Mouse (Mus musculus): ENCODE data around the gene Mea1. TPM values are rescaled to one million over a fixed set of nuclear protein-coding genes. Genes with fewer than 3 reads are reported as not detected.

Mea1 gene
- polyA plus RNA-seq (2015; fragmentation: Nextera tagmentation; extraction: Ambion mirVana) = 315 and 349 TPM in 2 replicates

GRCm38 (mm10) chr17:46678416-46678815 lies at the start of gene Mea1:
Mea1 (plus strand) TSS chr17:46678793.

GRCm38 (mm10) chr17:46645561-46646321 lies 32.9 kb upstream of the Mea1 start, which contains the start of the genes Klc4 and Mrpl2:
Klc4 (minus strand) TSS chr17:46646022.
Mrpl2 (plus strand) TSS chr17:46646229.

GRCm38 (mm10) chr17:46650232-46651031 lies 28.2 kb upstream of the Mea1 start, which contains the start of gene Cul7:
Cul7 (plus strand) TSS chr17:46650337.

DNA sequence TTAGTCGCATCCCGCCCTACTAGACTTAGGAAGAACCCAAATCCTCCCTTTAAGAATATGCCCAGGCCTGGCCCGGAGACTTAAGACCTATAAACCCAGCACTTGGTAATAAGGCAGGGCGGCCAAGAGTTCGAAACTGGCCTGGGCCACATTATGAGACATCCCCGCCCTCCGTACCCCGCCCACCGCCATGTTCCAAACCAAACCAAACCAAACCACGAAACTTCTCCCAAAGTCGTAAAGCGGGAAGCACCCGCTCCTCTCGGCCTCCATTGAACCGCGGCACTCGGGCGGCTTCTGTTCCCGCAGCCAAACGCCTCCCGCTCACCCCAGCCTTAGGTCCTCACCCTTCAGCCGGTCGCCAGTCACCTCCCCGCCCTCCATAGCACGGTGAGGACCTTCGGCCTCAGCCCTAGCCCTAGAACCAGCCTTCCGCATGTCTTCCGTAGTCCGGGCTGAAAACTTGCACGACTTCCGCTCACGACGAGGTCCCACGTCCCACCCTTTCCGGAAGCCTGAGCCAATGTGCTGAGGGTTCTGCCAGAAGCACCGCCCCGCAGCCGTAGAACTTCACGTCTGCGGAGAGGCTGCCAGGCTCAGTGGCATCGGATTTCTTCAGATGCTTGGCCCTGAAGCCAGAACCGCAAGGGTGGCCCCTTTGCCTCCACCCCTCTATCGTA lies 4.6 kb upstream of the Mea1 start, which contains the start of gene Rrp36:
TSS of gene Rrp36 (minus strand) at position 503 of the 680 bp plus-strand sequence.

GRCm38 (mm10) chr17:46680760-46681373 lies 2.3 kb downstream of the Mea1 start, which contains the start of gene Klhdc3:
Klhdc3 (minus strand) TSS chr17:46680914.

DNA sequence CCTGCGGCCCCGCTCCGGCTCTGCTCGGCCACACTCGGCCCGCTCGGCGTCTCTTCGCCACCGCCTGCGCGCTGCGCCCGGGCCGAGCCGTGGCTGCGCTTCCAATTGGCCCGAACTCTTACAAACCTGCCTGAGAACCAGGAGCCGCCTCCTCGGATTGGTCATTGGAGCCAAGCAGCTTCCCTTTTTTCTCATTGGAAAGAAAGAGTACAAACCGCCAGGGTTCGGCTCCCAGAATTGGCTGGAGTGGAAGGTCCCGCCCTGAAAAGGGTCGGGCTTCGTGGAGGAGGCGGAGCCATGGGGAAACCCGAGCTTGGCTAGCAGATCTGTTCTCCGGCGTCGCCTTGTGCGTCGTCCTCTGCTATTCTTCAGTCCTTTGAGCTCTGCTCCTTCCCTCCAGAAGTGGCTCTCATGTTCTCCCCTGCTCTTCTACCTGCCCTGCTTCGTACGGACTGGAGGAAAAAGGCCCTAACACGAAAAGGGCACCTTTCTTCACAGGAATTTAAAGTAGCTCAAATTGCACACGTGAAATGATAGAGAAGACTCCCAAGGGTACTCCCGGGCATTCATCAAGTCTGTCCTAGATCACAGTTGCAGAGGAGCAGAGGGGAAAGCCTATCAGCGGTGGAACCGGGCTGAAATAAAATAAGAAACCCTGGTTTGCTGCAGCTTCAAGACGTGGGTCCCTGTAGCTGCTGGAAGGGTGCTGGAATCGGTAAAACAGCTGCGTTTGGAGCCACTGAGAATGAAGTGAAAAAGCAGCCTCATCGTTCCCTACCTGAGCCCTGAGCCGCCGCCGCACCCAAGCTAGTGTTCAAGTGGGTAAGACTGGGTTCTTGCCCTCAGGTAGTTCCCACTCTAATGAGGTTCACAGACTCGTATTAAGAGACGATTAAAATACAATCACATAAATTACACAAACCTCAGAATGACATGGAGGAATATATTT lies 26.6 kb downstream of the Mea1 start, which contains the start of gene Ppp2r5d:
TSS of gene Ppp2r5d (minus strand) at position 225 of the 949 bp plus-strand sequence.

GRCm38 (mm10) chr17:46710959-46711597 lies 32.5 kb downstream of the Mea1 start, which contains the start of gene Pex6:
Pex6 (plus strand) TSS chr17:46711463.

GRCm38 (mm10) chr17:46728904-46729318 lies 50.3 kb downstream of the Mea1 start, which contains the start of gene Gnmt:
Gnmt (minus strand) TSS chr17:46729168.

Other genes starting within 250 kb of the Mea1 start
- 0.50 and 1.1 TPM in 2 replicates for gene Crip3, start 249.9 kb upstream of the Mea1 start, polyA plus RNA-seq (2015; fragmentation: Nextera tagmentation; extraction: Ambion mirVana)
- gene Slc22a7, start 240.3 kb upstream of the Mea1 start, polyA plus RNA-seq (2015; fragmentation: Nextera tagmentation; extraction: Ambion mirVana) = 0.32 TPM in 1 of 2 replicates, not detected in the other
- gene Ttbk1, start 191.1 kb upstream of the Mea1 start, polyA plus RNA-seq (2015; fragmentation: Nextera tagmentation; extraction: Ambion mirVana) = 7.8 and 8.7 TPM in 2 replicates
- gene Dnph1, start 182.1 kb upstream of the Mea1 start, polyA plus RNA-seq (2015; fragmentation: Nextera tagmentation; extraction: Ambion mirVana) = 12.4 and 15.1 TPM in 2 replicates
- 14.0 and 18.6 TPM in 2 replicates for gene Cul9, start 132.4 kb upstream of the Mea1 start, polyA plus RNA-seq (2015; fragmentation: Nextera tagmentation; extraction: Ambion mirVana)
- gene Srf, start 122.6 kb upstream of the Mea1 start, polyA plus RNA-seq (2015; fragmentation: Nextera tagmentation; extraction: Ambion mirVana) = 4.0 and 5.5 TPM in 2 replicates
- gene Ptk7, start 49.3 kb upstream of the Mea1 start, polyA plus RNA-seq (2015; fragmentation: Nextera tagmentation; extraction: Ambion mirVana) = 21.4 and 22.3 TPM in 2 replicates
- 19.2 and 21.3 TPM in 2 replicates for gene Klc4, start 32.8 kb upstream of the Mea1 start, polyA plus RNA-seq (2015; fragmentation: Nextera tagmentation; extraction: Ambion mirVana)
- 84.8 and 87.9 TPM in 2 replicates for gene Mrpl2, start 32.6 kb upstream of the Mea1 start, polyA plus RNA-seq (2015; fragmentation: Nextera tagmentation; extraction: Ambion mirVana)
- 22.7 and 23.5 TPM in 2 replicates for gene Cul7, start 28.5 kb upstream of the Mea1 start, polyA plus RNA-seq (2015; fragmentation: Nextera tagmentation; extraction: Ambion mirVana)
- 50.1 and 51.5 TPM in 2 replicates for gene Rrp36, start 4.4 kb upstream of the Mea1 start, polyA plus RNA-seq (2015; fragmentation: Nextera tagmentation; extraction: Ambion mirVana)
- gene Klhdc3, start 2.1 kb downstream of the Mea1 start, polyA plus RNA-seq (2015; fragmentation: Nextera tagmentation; extraction: Ambion mirVana) = 164 and 171 TPM in 2 replicates
- gene Ppp2r5d, start 26.3 kb downstream of the Mea1 start, polyA plus RNA-seq (2015; fragmentation: Nextera tagmentation; extraction: Ambion mirVana) = 70.7 and 87.6 TPM in 2 replicates
- gene Pex6, start 32.7 kb downstream of the Mea1 start, polyA plus RNA-seq (2015; fragmentation: Nextera tagmentation; extraction: Ambion mirVana) = 20.7 and 21.2 TPM in 2 replicates
- gene Gnmt, start 50.4 kb downstream of the Mea1 start, polyA plus RNA-seq (2015; fragmentation: Nextera tagmentation; extraction: Ambion mirVana) = 3.0 and 3.5 TPM in 2 replicates
- gene Cnpy3, start 73.4 kb downstream of the Mea1 start, polyA plus RNA-seq (2015; fragmentation: Nextera tagmentation; extraction: Ambion mirVana) = 71.4 and 79.9 TPM in 2 replicates
- 0.23 and 0.24 TPM in 2 replicates for gene Ptcra, start 84.9 kb downstream of the Mea1 start, polyA plus RNA-seq (2015; fragmentation: Nextera tagmentation; extraction: Ambion mirVana)
- 66.4 and 71.7 TPM in 2 replicates for gene 2310039H08Rik, start 93.8 kb downstream of the Mea1 start, polyA plus RNA-seq (2015; fragmentation: Nextera tagmentation; extraction: Ambion mirVana)
- gene Rpl7l1, start 103.9 kb downstream of the Mea1 start, polyA plus RNA-seq (2015; fragmentation: Nextera tagmentation; extraction: Ambion mirVana) = 55.2 and 63.9 TPM in 2 replicates
- 4.8 and 5.6 TPM in 2 replicates for gene Bicral, start 179.7 kb downstream of the Mea1 start, polyA plus RNA-seq (2015; fragmentation: Nextera tagmentation; extraction: Ambion mirVana)
- gene Tbcc, start 211.9 kb downstream of the Mea1 start, polyA plus RNA-seq (2015; fragmentation: Nextera tagmentation; extraction: Ambion mirVana) = 65.9 and 68.5 TPM in 2 replicates
- not detected in 2 replicates for gene Prph2, start 231.7 kb downstream of the Mea1 start, polyA plus RNA-seq (2015; fragmentation: Nextera tagmentation; extraction: Ambion mirVana)